Mouse (Mus musculus) midbrain, embryonic 10.5 days (tissue): ENCODE measurements around the gene Dip2b. TPM values are rescaled to one million over a fixed set of nuclear protein-coding genes. Genes with fewer than 3 reads are reported as not detected.

ENCODE experiments used
- DNase-seq: peaks from one replicate; pipeline ENCODE4 v3.0.0-alpha.2; 2017; ENCODE audit warnings: low spot score
- H3K27ac ChIP-seq: fragments of 300-500 bp; sonication (generic); replicated peaks from 2 replicates; pipeline ENCODE4 v1.5.1; 2016; ENCODE audit warnings: mild to moderate bottlenecking
- H3K27me3 ChIP-seq: fragments of 300-500 bp; sonication (generic); 2 replicates; pipeline ENCODE4 v1.6.1; 2016; ENCODE audit warnings: low read depth, mild to moderate bottlenecking; ENCODE audit not compliant: poor library complexity, severe bottlenecking
- H3K36me3 ChIP-seq: fragments of 300-500 bp; sonication (generic); 2 replicates; pipeline ENCODE4 v1.6.1; 2016; ENCODE audit warnings: mild to moderate bottlenecking, moderate library complexity
- H3K4me1 ChIP-seq: fragments of 300-500 bp; sonication (generic); 2 replicates; pipeline ENCODE4 v1.6.1; 2016
- H3K4me3 ChIP-seq: fragments of 300-500 bp; sonication (generic); 2 replicates; pipeline ENCODE4 v1.5.1; 2016; ENCODE audit warnings: mild to moderate bottlenecking, moderate library complexity
- H3K9me3 ChIP-seq: fragments of 300-500 bp; sonication (generic); replicated peaks from 2 replicates; pipeline ENCODE4 v1.6.1; 2016; ENCODE audit warnings: mild to moderate bottlenecking
- WGBS: fragments of 180-500 bp; shearing (Covaris S2); methylation state at CpG from one replicate; pipeline ENCODE4 v1.1.7; 2016; 5-methylcytosine and 5-hydroxymethylcytosine counted together
- polyA plus RNA-seq: library from polyadenylated mRNA; unstranded; fragments of >200 nt; fragmentation: Nextera tagmentation; extraction: Ambion mirVana; gene quantifications from 2 replicates; pipeline ENCODE4 v1.2.1, GENCODE M21; 2016

Gene Dip2b
- polyA plus RNA-seq, 1 experiment from 2014 or later: 16.4 TPM

- Histone ChIP-seq H3K4me3 (no peak overlapping the region), H3K36me3 (peaks cover 13% of the 10 kb centered on the region), H3K4me1 (peaks cover 22% of the 10 kb centered on the region), H3K27me3 (no peaks in the 10 kb centered on the region), H3K9me3 (no peaks in the 10 kb centered on the region), H3K27ac (0 out of 2 replicates have a peak overlapping the region, but pooled peaks have one; percentile 13)
- WGBS: 75% methylated on average over 5 of the region's 5 CpGs
- DNase-seq: no peak
Measured at GRCm38 (mm10) chr15:100123867-100124266, 85.4 kb downstream of the Dip2b start.

GRCm38 (mm10) chr15:100125245-100125644 is 86.8 kb downstream of the Dip2b start:
- peaks cover 22% of the 10 kb centered on the region for H3K4me1 ChIP-seq
- DNase-seq: no peak
- no peak overlapping the region for H3K4me3 ChIP-seq
- H3K9me3 ChIP-seq: no peaks in the 10 kb centered on the region
- no peak overlapping the region for H3K27ac ChIP-seq
- 84% methylated on average over 6 of the region's 6 CpGs for WGBS
- H3K27me3 ChIP-seq: no peaks in the 10 kb centered on the region
- peaks cover 10% of the 10 kb centered on the region; the same call in 1 of the 2 replicates for H3K36me3 ChIP-seq

DNA sequence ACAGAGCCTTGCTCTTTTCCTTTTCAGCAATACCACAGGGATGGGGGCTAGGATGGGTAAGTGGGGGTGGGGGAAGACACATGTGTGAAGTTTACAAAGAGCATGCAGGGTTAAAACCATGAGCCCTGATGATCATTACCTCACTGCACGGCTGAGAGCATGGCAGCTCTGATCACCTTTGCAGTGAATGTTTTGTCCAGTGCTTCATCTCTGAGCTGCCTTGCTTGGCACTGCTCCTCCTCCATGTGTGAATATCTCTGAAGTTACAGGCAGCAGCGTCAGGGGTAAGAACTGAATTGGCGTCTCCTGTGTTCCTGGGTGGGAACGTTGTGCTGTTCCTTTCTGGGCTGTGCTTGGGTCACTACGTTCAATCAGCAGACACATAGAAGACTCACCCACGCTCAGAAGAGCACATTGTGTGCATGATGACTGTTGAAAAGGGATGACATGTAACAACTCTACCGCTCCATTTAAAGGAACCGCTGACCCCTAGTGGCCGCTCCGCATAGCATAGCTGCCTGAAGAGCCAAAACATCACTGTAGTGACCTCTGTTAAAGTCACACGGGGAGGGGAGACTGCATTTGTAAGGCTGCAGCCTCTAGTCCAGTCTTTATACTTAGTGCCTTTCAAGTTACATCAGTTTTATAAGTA is 88.1 kb downstream of the Dip2b start:
- WGBS: 20% methylated on average over 11 of the region's 11 CpGs
- H3K9me3 ChIP-seq: no peaks in the 10 kb centered on the region
- H3K4me1 ChIP-seq: peaks cover 18% of the 10 kb centered on the region
- peak; percentile 72 for DNase-seq
- H3K36me3 ChIP-seq: 0 out of 2 replicates have a peak, but pooled peaks cover 11% of the 10 kb centered on the region
- no peaks in the 10 kb centered on the region for H3K27me3 ChIP-seq
- peak overlapping the region; percentile 55; the same call in 1 of the 2 replicates for H3K27ac ChIP-seq
- no peak overlapping the region for H3K4me3 ChIP-seq

- Histone ChIP-seq H3K9me3 (no peaks in the 10 kb centered on the region), H3K36me3 (peaks cover 26% of the 10 kb centered on the region; the same call in 1 of the 2 replicates), H3K27ac (no peak overlapping the region), H3K27me3 (no peaks in the 10 kb centered on the region), H3K4me1 (peaks cover 11% of the 10 kb centered on the region), H3K4me3 (no peak overlapping the region)
- no peak for DNase-seq
- WGBS: 73% methylated on average over 7 of the region's 7 CpGs
Measured at GRCm38 (mm10) chr15:100129151-100129790, 90.8 kb downstream of the Dip2b start.

DNA sequence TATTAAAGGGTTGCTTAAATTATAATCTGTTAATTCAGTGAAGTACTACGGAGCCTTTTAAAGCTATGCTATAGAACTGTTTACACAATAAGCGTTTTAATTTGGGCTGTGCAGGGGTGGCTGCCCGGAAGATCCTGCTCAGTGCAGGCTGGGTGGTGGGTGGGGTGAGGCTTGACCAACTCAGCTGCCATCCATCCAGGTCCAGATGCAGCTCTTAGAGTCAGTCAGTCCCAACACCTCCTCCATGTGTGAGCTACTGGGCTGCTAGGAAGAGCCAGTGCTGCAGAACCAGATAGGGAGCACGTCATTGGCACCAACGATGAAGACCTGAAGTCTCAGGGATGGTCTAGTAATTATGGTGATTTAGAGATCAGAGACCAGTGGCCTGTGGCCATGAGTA is 101.2 kb downstream of the Dip2b start:
- 95% methylated on average over 5 of the region's 5 CpGs for WGBS
- Histone ChIP-seq H3K27me3 (no peaks in the 10 kb centered on the region), H3K9me3 (no peaks in the 10 kb centered on the region), H3K36me3 (peaks cover 58% of the 10 kb centered on the region), H3K4me1 (no peaks in the 10 kb centered on the region), H3K27ac (no peak overlapping the region), H3K4me3 (no peak overlapping the region)
- no peak for DNase-seq

DNA sequence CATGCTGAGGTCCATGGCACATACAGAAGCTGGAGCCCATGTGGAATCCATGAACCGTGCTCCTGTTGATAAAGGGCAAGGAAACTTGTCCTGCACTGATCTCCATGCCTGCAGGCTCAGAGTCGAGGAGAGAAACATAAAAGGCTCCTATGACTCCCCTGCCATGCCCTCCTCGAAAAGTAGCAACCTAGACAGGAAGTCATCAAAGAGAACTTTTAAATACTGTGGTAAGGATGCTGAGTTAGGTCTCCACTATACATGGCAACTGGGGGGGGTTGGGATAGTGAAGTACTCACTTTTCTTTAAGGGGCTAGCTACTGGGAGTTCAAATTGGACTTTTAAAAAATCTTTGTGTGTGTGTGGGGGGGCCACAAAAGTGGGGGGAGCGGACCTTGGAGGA is 102.0 kb downstream of the Dip2b start:
- Histone ChIP-seq H3K4me1 (0 out of 2 replicates have a peak, but pooled peaks cover 5% of the 10 kb centered on the region), H3K9me3 (no peaks in the 10 kb centered on the region), H3K27me3 (no peaks in the 10 kb centered on the region), H3K27ac (no peak overlapping the region), H3K36me3 (peaks cover 51% of the 10 kb centered on the region), H3K4me3 (no peak overlapping the region)
- 84% methylated on average over 4 of the region's 4 CpGs for WGBS
- no peak for DNase-seq

- Histone ChIP-seq H3K36me3 (peaks cover 33% of the 10 kb centered on the region), H3K9me3 (no peaks in the 10 kb centered on the region), H3K4me1 (0 out of 2 replicates have a peak, but pooled peaks cover 5% of the 10 kb centered on the region), H3K27me3 (no peaks in the 10 kb centered on the region), H3K4me3 (no peak overlapping the region), H3K27ac (no peak overlapping the region)
- DNase-seq: no peak
- WGBS: 92% methylated on average over 11 of the region's 11 CpGs
Measured at GRCm38 (mm10) chr15:100143091-100143801, 104.8 kb downstream of the Dip2b start.

DNA sequence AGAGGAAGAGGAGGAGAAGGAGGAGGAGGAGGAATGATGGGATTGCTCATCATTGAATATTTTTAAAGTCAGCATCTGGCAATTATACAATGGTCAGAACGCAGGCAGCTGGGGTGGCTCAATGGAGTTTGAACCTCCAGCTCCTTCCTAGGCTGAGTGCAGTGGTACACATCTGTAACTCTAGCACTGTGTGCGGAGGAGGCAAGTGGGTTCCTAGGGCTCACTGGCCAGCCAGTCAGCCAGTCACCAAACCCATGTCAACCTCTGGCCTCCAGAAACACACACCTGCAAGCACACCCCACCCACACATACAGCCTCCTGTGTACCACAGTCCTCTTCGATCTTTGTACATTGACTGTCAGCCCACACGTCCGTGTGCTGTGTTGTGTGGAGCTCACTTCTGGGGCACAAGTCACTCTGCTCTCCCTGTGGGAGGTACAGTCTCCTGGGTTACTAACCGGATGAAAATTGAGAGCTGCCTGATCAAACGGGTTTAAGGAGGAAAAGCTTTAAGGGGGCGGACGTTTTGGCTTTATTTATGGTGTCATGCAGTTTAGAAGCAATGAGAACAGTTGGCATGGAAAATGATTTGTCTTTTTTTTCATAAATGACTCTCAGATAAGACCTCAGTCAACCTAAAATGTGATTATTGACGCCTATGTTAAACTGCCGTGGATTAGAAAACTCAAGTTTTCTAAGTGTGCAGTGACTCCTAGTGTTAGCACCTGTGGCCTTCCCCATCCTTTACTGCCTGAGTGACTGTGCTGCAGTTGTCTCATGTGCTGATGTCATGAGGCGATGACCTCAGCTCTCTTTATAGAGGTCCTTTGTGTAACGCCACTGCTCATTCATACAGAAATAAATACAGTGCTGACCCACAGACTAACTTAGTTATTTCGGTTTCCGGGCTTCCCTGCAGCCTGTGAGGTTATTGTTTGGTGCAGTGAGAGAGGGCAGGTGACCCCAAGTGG is 106.7 kb downstream of the Dip2b start:
- DNase-seq: no peak

DNA sequence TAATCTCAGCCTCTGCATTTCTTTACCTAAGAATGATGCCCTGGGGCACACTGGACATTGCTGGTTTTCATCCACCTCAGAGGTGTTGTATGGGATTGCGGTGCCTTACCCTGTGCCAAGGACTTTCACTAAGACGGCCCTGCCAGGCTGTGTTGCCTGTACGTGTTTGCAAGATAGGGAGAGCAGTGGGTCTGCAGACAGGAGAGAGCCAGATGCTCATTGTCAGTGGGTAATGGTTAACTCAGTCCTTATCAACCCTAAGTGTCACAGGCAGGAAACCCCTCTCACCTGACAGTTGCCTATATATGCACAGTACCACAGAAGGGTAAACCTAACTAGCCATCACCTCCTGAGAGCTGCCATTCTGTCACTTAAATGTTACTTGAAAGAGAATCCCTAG is 107.5 kb downstream of the Dip2b start:
- DNase-seq: no peak
- 94% methylated on average over 3 of the region's 3 CpGs for WGBS
- Histone ChIP-seq H3K9me3 (no peaks in the 10 kb centered on the region), H3K27me3 (no peaks in the 10 kb centered on the region), H3K27ac (no peak overlapping the region), H3K4me3 (no peak overlapping the region), H3K4me1 (0 out of 2 replicates have a peak, but pooled peaks cover 10% of the 10 kb centered on the region), H3K36me3 (peaks cover 25% of the 10 kb centered on the region)

More for the DNA sequence above, 106.7 kb downstream of the Dip2b start:
- no peaks in the 10 kb centered on the region for H3K27me3 ChIP-seq
- H3K4me3 ChIP-seq: no peak overlapping the region
- no peak overlapping the region for H3K27ac ChIP-seq
- 85% methylated on average over 15 of the region's 15 CpGs for WGBS
- no peaks in the 10 kb centered on the region for H3K9me3 ChIP-seq
- H3K36me3 ChIP-seq: peaks cover 20% of the 10 kb centered on the region
- H3K4me1 ChIP-seq: 0 out of 2 replicates have a peak, but pooled peaks cover 8% of the 10 kb centered on the region

DNA sequence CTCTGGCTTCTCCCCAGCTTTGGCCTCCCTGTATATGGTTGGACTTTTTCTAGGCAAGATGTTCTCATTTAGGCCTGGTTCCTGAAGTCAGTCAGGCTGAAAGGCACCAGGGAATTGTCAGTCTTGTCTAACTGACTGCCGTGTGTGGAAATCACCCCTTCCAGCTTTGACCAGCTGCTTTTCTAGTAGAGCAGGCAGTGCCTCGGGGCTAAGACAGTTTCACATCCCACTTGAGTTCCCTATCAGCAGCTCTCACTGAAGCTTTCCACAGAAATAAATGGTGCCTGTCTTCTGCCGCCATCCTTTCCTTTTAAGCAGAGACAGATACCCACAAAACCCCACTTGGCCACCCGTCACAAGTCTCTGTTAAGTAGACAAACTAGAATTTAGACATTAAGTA is 112.1 kb downstream of the Dip2b start:
- Histone ChIP-seq H3K4me3 (no peak overlapping the region), H3K36me3 (peaks cover 51% of the 10 kb centered on the region), H3K27me3 (no peaks in the 10 kb centered on the region), H3K9me3 (no peaks in the 10 kb centered on the region), H3K27ac (no peak overlapping the region), H3K4me1 (peaks cover 9% of the 10 kb centered on the region; the same call in 1 of the 2 replicates)
- no peak for DNase-seq
- 81% methylated on average over 4 of the region's 4 CpGs for WGBS

DNA sequence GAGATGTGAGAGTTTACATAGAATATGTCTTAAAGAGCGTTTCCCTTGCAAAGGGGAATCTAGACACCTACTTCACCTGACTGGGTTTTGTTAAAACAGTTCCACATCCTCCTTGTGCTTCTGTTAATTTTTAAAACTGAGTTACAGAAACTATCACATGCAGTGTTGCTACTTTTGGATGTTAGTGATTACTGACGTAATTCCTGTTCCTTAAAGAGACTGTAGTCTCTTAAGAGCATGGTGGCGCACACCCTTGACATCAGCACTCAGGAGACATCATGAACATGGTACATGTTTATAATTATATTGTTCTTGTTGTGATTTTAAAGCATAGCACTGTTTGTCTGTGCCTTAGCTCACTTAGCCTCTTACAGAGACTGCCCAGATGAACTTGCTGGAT is 113.9 kb downstream of the Dip2b start:
- Histone ChIP-seq H3K27me3 (no peaks in the 10 kb centered on the region), H3K36me3 (peaks cover 69% of the 10 kb centered on the region), H3K9me3 (no peaks in the 10 kb centered on the region), H3K27ac (no peak overlapping the region), H3K4me1 (peaks cover 9% of the 10 kb centered on the region; the same call in 1 of the 2 replicates), H3K4me3 (no peak overlapping the region)
- no peak for DNase-seq
- WGBS: 93% methylated on average over 3 of the region's 3 CpGs

DNA sequence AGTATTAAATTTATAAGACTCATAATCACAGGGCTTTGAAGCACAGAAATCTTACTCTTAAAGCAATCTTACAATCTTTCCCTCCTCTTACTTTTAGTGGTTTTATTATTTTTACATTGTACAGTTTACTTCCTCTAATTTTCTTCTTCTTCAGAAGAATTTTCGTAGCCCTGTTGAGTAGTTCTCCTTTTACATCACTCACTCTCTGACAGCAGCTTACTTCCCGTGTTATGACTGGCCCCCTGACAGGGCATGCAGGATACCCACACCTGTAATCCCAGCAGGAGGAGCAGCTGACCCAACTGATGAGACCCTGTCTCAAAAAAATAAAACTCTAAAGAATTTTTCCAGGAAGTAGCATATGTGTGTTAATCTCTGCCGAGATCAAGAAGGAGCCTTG is 114.6 kb downstream of the Dip2b start:
- H3K4me3 ChIP-seq: no peak overlapping the region
- WGBS: 86% methylated on average over 3 of the region's 3 CpGs
- peaks cover 76% of the 10 kb centered on the region for H3K36me3 ChIP-seq
- DNase-seq: no peak
- H3K27me3 ChIP-seq: no peaks in the 10 kb centered on the region
- no peak overlapping the region for H3K27ac ChIP-seq
- H3K4me1 ChIP-seq: peaks cover 9% of the 10 kb centered on the region; the same call in 1 of the 2 replicates
- no peaks in the 10 kb centered on the region for H3K9me3 ChIP-seq
